Mouse (Mus musculus) kidney, adult 2 months (tissue): ENCODE data around the gene Spp1. TPM values are rescaled to one million over a fixed set of nuclear protein-coding genes. Genes with fewer than 3 reads are reported as not detected.

Experiments
- DNase-seq: peaks from one replicate; pipeline ENCODE4 v3.0.0; 2021
- H3K27ac ChIP-seq: fragments of 200-500 bp; 2 replicates; pipeline ENCODE4 v1.5.1; 2012; ENCODE audit warnings: low read depth, low read length, control low read depth, inconsistent platforms; ENCODE audit not compliant: insufficient read depth
- H3K27me3 ChIP-seq: fragments of 200-500 bp; replicated peaks from 2 replicates; pipeline ENCODE4 v1.6.1; 2012; ENCODE audit warnings: mild to moderate bottlenecking, moderate library complexity, low read length, inconsistent platforms; ENCODE audit not compliant: control insufficient read depth, insufficient read depth
- H3K36me3 ChIP-seq: fragments of 200-500 bp; 2 replicates; pipeline ENCODE4 v1.6.1; 2012; ENCODE audit warnings: mild to moderate bottlenecking, moderate library complexity, low read length, inconsistent platforms; ENCODE audit not compliant: control insufficient read depth, insufficient read depth
- H3K4me1 ChIP-seq: fragments of 200-500 bp; 2 replicates; pipeline ENCODE4 v1.6.1; 2011; ENCODE audit warnings: low read length; ENCODE audit not compliant: control insufficient read depth, insufficient read depth
- H3K4me3 ChIP-seq: fragments of 200-500 bp; 2 replicates; pipeline ENCODE4 v1.5.1; 2011; ENCODE audit warnings: mild to moderate bottlenecking, low read depth, low read length, control low read depth; ENCODE audit not compliant: insufficient read depth
- CTCF ChIP-seq: fragments of 200-500 bp; conservative IDR thresholded peaks from 2 replicates; pipeline ENCODE4 v1.5.1; 2011; ENCODE audit warnings: low read depth, mild to moderate bottlenecking, control low read depth, low read length, moderate library complexity, mixed read lengths; ENCODE audit not compliant: insufficient read depth, insufficient read length
- POLR2A ChIP-seq: fragments of 200-500 bp; IDR thresholded peaks from one replicate; pipeline ENCODE4 v1.6.1; 2011; ENCODE audit warnings: low read depth, low read length, control low read depth
- WGBS: fragments of 180-500 bp; shearing (Covaris S2); methylation state at CpG from one replicate; pipeline ENCODE4 v1.1.7; 2018; 5-methylcytosine and 5-hydroxymethylcytosine counted together
- polyA plus RNA-seq: library from polyadenylated mRNA; depleted of rRNA; stranded (reverse); fragments of >200 nt; gene quantifications from 2 replicates; pipeline ENCODE4 v1.2.3, GENCODE M21; 2012

Spp1 gene
- polyA plus RNA-seq, 1 experiment, result 1,966 TPM

GRCm38 (mm10) chr5:104465279-104465678 lies 30.4 kb downstream of the Spp1 start:
- WGBS, result 35% methylated on average over 8 of the region's 8 CpGs
- H3K4me3 ChIP-seq, result no peak overlapping the region
- TF ChIP-seq CTCF (no peak), POLR2A (no peak)
- H3K36me3 ChIP-seq, result peaks cover 7% of the 10 kb centered on the region
- H3K4me1 ChIP-seq, result peaks cover 20% of the 10 kb centered on the region
- H3K27ac ChIP-seq, result peak overlapping the region; percentile 78
- peak; percentile 67 for DNase-seq
- no peaks in the 10 kb centered on the region for H3K27me3 ChIP-seq

- Histone ChIP-seq H3K27me3 (no peaks in the 10 kb centered on the region), H3K27ac (peak overlapping the region; percentile 78), H3K36me3 (peaks cover 7% of the 10 kb centered on the region), H3K4me1 (peaks cover 23% of the 10 kb centered on the region), H3K4me3 (no peak overlapping the region)
- TF ChIP-seq CTCF, result no peak
- TF ChIP-seq POLR2A, result no peak
- 46% methylated on average over 12 of the region's 12 CpGs for WGBS
- DNase-seq, result peak; percentile 93
Observed at GRCm38 (mm10) chr5:104465731-104466130, 30.8 kb downstream of the Spp1 start.

GRCm38 (mm10) chr5:104466816-104467215 lies 31.9 kb downstream of the Spp1 start:
- Histone ChIP-seq H3K36me3 (peaks cover 8% of the 10 kb centered on the region), H3K27ac (no peak overlapping the region), H3K27me3 (no peaks in the 10 kb centered on the region), H3K4me3 (no peak overlapping the region), H3K4me1 (peaks cover 29% of the 10 kb centered on the region)
- no peak for DNase-seq
- TF ChIP-seq CTCF (no peak), POLR2A (no peak)
- WGBS, result 87% methylated on average over 16 of the region's 16 CpGs

- Histone ChIP-seq H3K36me3 (peaks cover 10% of the 10 kb centered on the region), H3K4me3 (no peak overlapping the region), H3K27me3 (no peaks in the 10 kb centered on the region), H3K4me1 (peaks cover 24% of the 10 kb centered on the region), H3K27ac (no peak overlapping the region)
- no peak for TF ChIP-seq CTCF
- no peak for TF ChIP-seq POLR2A
- no peak for DNase-seq
- WGBS, result 90% methylated on average over 5 of the region's 5 CpGs
Observed at GRCm38 (mm10) chr5:104468586-104468985, 33.7 kb downstream of the Spp1 start.

DNA sequence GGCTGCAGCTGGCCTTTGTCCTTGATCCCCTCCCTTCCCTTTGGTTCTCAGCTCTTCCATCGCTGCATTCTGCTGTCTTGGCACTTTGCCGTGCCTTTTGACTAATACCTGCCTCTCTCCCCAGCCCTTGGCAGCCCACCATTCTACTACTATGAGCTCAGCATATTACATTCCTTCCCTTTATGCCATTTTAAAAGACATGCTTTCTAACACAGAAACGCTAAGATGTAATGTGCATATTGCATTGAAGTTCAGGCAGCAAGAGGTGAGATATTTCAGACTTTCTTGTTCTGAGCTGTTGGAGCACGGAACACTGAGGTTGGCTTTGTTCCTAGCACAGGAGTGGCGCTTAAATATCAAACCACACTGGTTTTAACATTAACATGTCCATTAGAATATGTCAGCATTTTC lies 36.1 kb downstream of the Spp1 start:
- H3K27ac ChIP-seq, result peak overlapping the region; percentile 82
- peak; percentile 92 for DNase-seq
- H3K36me3 ChIP-seq, result peaks cover 10% of the 10 kb centered on the region
- WGBS, result 31% methylated on average over 5 of the region's 5 CpGs
- H3K4me3 ChIP-seq, result no peak overlapping the region
- TF ChIP-seq POLR2A (no peak), CTCF (no peak)
- peaks cover 14% of the 10 kb centered on the region; the same call in 1 of the 2 replicates for H3K4me1 ChIP-seq
- H3K27me3 ChIP-seq, result no peaks in the 10 kb centered on the region

- TF ChIP-seq CTCF (no peak), POLR2A (no peak)
- no peaks in the 10 kb centered on the region for H3K27me3 ChIP-seq
- WGBS, result 89% methylated on average over 8 of the region's 8 CpGs
- H3K27ac ChIP-seq, result no peak overlapping the region
- no peak overlapping the region for H3K4me3 ChIP-seq
- peak; percentile 28 for DNase-seq
- H3K4me1 ChIP-seq, result peaks cover 11% of the 10 kb centered on the region; the same call in 1 of the 2 replicates
- peaks cover 6% of the 10 kb centered on the region for H3K36me3 ChIP-seq
Observed at GRCm38 (mm10) chr5:104472371-104472770, 37.5 kb downstream of the Spp1 start.

- no peaks in the 10 kb centered on the region for H3K27me3 ChIP-seq
- H3K36me3 ChIP-seq, result peaks cover 8% of the 10 kb centered on the region
- peaks cover 14% of the 10 kb centered on the region for H3K4me1 ChIP-seq
- peak overlapping the region; percentile 65; the same call in 1 of the 2 replicates for H3K27ac ChIP-seq
- peak; percentile 77 for DNase-seq
- 51% methylated on average over 7 of the region's 7 CpGs for WGBS
- no peak for TF ChIP-seq CTCF
- TF ChIP-seq POLR2A, result no peak
- no peak overlapping the region for H3K4me3 ChIP-seq
Observed at GRCm38 (mm10) chr5:104480367-104480766, 45.4 kb downstream of the Spp1 start.
